Mouse (Mus musculus): ENCODE measurements at regions not wholly inside any gene's neighbourhood (a gene's known extent, or its start where the extent isn't known, plus 50 kb on each side); places are given as distances from the start of the nearest gene placed in this dataset.
"Not testable (repeated sequence)": the region's sequence is repeated elsewhere in the genome, so short reads cannot be mapped to it uniquely, and the experiment has no call there.

- 73% methylated on average over 4 of the region's 4 CpGs for WGBS
Observed at GRCm38 (mm10) chr10:119083431-119083830, 156.4 kb downstream of the Cand1 start.

GRCm38 (mm10) chr10:119082861-119083260, 157.0 kb downstream of the Cand1 start:
- H3K4me3 ChIP-seq (ENCODE audit: extremely low read depth, insufficient read depth, insufficient read length), result no peak overlapping the region
- WGBS, result 77% methylated on average over 2 of the region's 2 CpGs
- no peaks in the 10 kb centered on the region for H3K36me3 ChIP-seq (ENCODE audit: control insufficient read depth, insufficient read depth, low read length)
- H3K27ac ChIP-seq (ENCODE audit: insufficient read depth, low read length), result no peak overlapping the region
- DNase-seq (ENCODE audit: low read depth in 1 of 2, low spot score in 2 of 2), result no peak
- no peaks in the 10 kb centered on the region for H3K27me3 ChIP-seq (ENCODE audit: control insufficient read depth, insufficient read depth, low read length)
- TF ChIP-seq CTCF (IDR thresholded peaks at IDR 0.05; ENCODE audit: extremely low read depth, insufficient read depth, insufficient read length, insufficient replicate concordance) (no peak), POLR2A (IDR thresholded peaks at IDR 0.05; ENCODE audit: low read depth, low read length) (no peak)
- H3K4me1 ChIP-seq (ENCODE audit: control insufficient read depth, insufficient read depth, insufficient read length), result no peaks in the 10 kb centered on the region

More at GRCm38 (mm10) chr10:119083431-119083830, 156.4 kb downstream of the Cand1 start:
- no peak overlapping the region for H3K27ac ChIP-seq (ENCODE audit: insufficient read depth, low read length)
- no peak overlapping the region for H3K4me3 ChIP-seq (ENCODE audit: extremely low read depth, insufficient read depth, insufficient read length)
- no peaks in the 10 kb centered on the region for H3K4me1 ChIP-seq (ENCODE audit: control insufficient read depth, insufficient read depth, insufficient read length)
- H3K27me3 ChIP-seq (ENCODE audit: control insufficient read depth, insufficient read depth, low read length), result no peaks in the 10 kb centered on the region
- no peaks in the 10 kb centered on the region for H3K36me3 ChIP-seq (ENCODE audit: control insufficient read depth, insufficient read depth, low read length)
- TF ChIP-seq POLR2A (IDR thresholded peaks at IDR 0.05; ENCODE audit: low read depth, low read length), result no peak
- TF ChIP-seq CTCF (IDR thresholded peaks at IDR 0.05; ENCODE audit: extremely low read depth, insufficient read depth, insufficient read length, insufficient replicate concordance), result no peak
- no peak for DNase-seq (ENCODE audit: low read depth in 1 of 2, low spot score in 2 of 2)

- not testable (repeated sequence) for H3K4me3 ChIP-seq (ENCODE audit: extremely low read depth, insufficient read depth, insufficient read length); H3K4me1 ChIP-seq (ENCODE audit: control insufficient read depth, insufficient read depth, insufficient read length); H3K36me3 ChIP-seq (ENCODE audit: control insufficient read depth, insufficient read depth, low read length); H3K27ac ChIP-seq (ENCODE audit: insufficient read depth, low read length); DNase-seq (ENCODE audit: low read depth in 1 of 2, low spot score in 2 of 2); H3K27me3 ChIP-seq (ENCODE audit: control insufficient read depth, insufficient read depth, low read length)
- WGBS, result 85% methylated on average over 3 of the region's 3 CpGs
Observed at GRCm38 (mm10) chr10:119081766-119082165, 158.1 kb downstream of the Cand1 start.

- Histone ChIP-seq H3K27ac (ENCODE audit: insufficient read depth, low read length) (no peak overlapping the region), H3K4me3 (ENCODE audit: extremely low read depth, insufficient read depth, insufficient read length) (no peak overlapping the region), H3K36me3 (ENCODE audit: control insufficient read depth, insufficient read depth, low read length) (no peaks in the 10 kb centered on the region), H3K4me1 (ENCODE audit: control insufficient read depth, insufficient read depth, insufficient read length) (no peaks in the 10 kb centered on the region), H3K27me3 (ENCODE audit: control insufficient read depth, insufficient read depth, low read length) (no peaks in the 10 kb centered on the region)
- TF ChIP-seq POLR2A (IDR thresholded peaks at IDR 0.05; ENCODE audit: low read depth, low read length) (no peak), CTCF (IDR thresholded peaks at IDR 0.05; ENCODE audit: extremely low read depth, insufficient read depth, insufficient read length, insufficient replicate concordance) (no peak)
- DNase-seq (ENCODE audit: low read depth in 1 of 2, low spot score in 2 of 2), result no peak
- 83% methylated on average over 12 of the region's 12 CpGs for WGBS
Observed at GRCm38 (mm10) chr10:119076100-119076566, 163.7 kb downstream of the Cand1 start.

GRCm38 (mm10) chr10:119074887-119075286, 165.0 kb downstream of the Cand1 start:
- Histone ChIP-seq H3K36me3 (ENCODE audit: control insufficient read depth, insufficient read depth, low read length) (no peaks in the 10 kb centered on the region), H3K4me1 (ENCODE audit: control insufficient read depth, insufficient read depth, insufficient read length) (no peaks in the 10 kb centered on the region), H3K4me3 (ENCODE audit: extremely low read depth, insufficient read depth, insufficient read length) (no peak overlapping the region), H3K27me3 (ENCODE audit: control insufficient read depth, insufficient read depth, low read length) (no peaks in the 10 kb centered on the region), H3K27ac (ENCODE audit: insufficient read depth, low read length) (no peak overlapping the region)
- 80% methylated on average over 15 of the region's 15 CpGs for WGBS
- no peak for TF ChIP-seq CTCF (IDR thresholded peaks at IDR 0.05; ENCODE audit: extremely low read depth, insufficient read depth, insufficient read length, insufficient replicate concordance)
- no peak for TF ChIP-seq POLR2A (IDR thresholded peaks at IDR 0.05; ENCODE audit: low read depth, low read length)
- no peak for DNase-seq (ENCODE audit: low read depth in 1 of 2, low spot score in 2 of 2)

GRCm38 (mm10) chr10:119073991-119074390, 165.9 kb downstream of the Cand1 start:
- Histone ChIP-seq H3K36me3 (ENCODE audit: control insufficient read depth, insufficient read depth, low read length) (no peaks in the 10 kb centered on the region), H3K27ac (ENCODE audit: insufficient read depth, low read length) (no peak overlapping the region), H3K27me3 (ENCODE audit: control insufficient read depth, insufficient read depth, low read length) (no peaks in the 10 kb centered on the region), H3K4me1 (ENCODE audit: control insufficient read depth, insufficient read depth, insufficient read length) (no peaks in the 10 kb centered on the region), H3K4me3 (ENCODE audit: extremely low read depth, insufficient read depth, insufficient read length) (no peak overlapping the region)
- TF ChIP-seq CTCF (IDR thresholded peaks at IDR 0.05; ENCODE audit: extremely low read depth, insufficient read depth, insufficient read length, insufficient replicate concordance) (no peak), POLR2A (IDR thresholded peaks at IDR 0.05; ENCODE audit: low read depth, low read length) (no peak)
- DNase-seq (ENCODE audit: low read depth in 1 of 2, low spot score in 2 of 2), result no peak
- WGBS, result 94% methylated on average over 3 of the region's 3 CpGs

- Histone ChIP-seq H3K36me3 (ENCODE audit: control insufficient read depth, insufficient read depth, low read length) (no peaks in the 10 kb centered on the region), H3K27me3 (ENCODE audit: control insufficient read depth, insufficient read depth, low read length) (no peaks in the 10 kb centered on the region), H3K4me1 (ENCODE audit: control insufficient read depth, insufficient read depth, insufficient read length) (no peaks in the 10 kb centered on the region), H3K4me3 (ENCODE audit: extremely low read depth, insufficient read depth, insufficient read length) (no peak overlapping the region), H3K27ac (ENCODE audit: insufficient read depth, low read length) (no peak overlapping the region)
- TF ChIP-seq CTCF (IDR thresholded peaks at IDR 0.05; ENCODE audit: extremely low read depth, insufficient read depth, insufficient read length, insufficient replicate concordance) (no peak), POLR2A (IDR thresholded peaks at IDR 0.05; ENCODE audit: low read depth, low read length) (no peak)
- 91% methylated on average over 11 of the region's 11 CpGs for WGBS
- DNase-seq (ENCODE audit: low read depth in 1 of 2, low spot score in 2 of 2), result no peak
Observed at GRCm38 (mm10) chr10:119069410-119069809, 170.4 kb downstream of the Cand1 start.
